Mouse (Mus musculus) limb, embryonic 13.5 days (tissue): Measurements from ENCODE around the gene Itih5. TPM values are rescaled to one million over a fixed set of nuclear protein-coding genes. Genes with fewer than 3 reads are reported as not detected.

ENCODE experiments used
- ATAC-seq: fragments of 200-750 bp; cut with Nextera tagmentation; 2 replicates; pipeline ENCODE4 v1.8.0; 2017; ENCODE audit warnings: low read depth, moderate number of reproducible peaks, moderate TSS enrichment; ENCODE audit not compliant: low FRiP score
- H3K27ac ChIP-seq: fragments of 300-500 bp; sonication (generic); 2 replicates; pipeline ENCODE4 v1.5.1; 2015; ENCODE audit warnings: inconsistent platforms, mild to moderate bottlenecking, moderate library complexity
- H3K27me3 ChIP-seq: fragments of 300-500 bp; sonication (generic); 2 replicates; pipeline ENCODE4 v1.6.1; 2015; ENCODE audit warnings: mild to moderate bottlenecking, inconsistent platforms
- H3K36me3 ChIP-seq: fragments of 300-500 bp; sonication (generic); 2 replicates; pipeline ENCODE4 v1.6.1; 2015; ENCODE audit warnings: inconsistent platforms, mild to moderate bottlenecking, moderate library complexity
- H3K4me1 ChIP-seq: fragments of 300-500 bp; sonication (generic); 2 replicates; pipeline ENCODE4 v1.6.1; 2015; ENCODE audit warnings: inconsistent platforms
- H3K4me2 ChIP-seq: fragments of 300-500 bp; sonication (generic); replicated peaks from 2 replicates; pipeline ENCODE4 v1.6.1; 2015; ENCODE audit warnings: inconsistent platforms, mild to moderate bottlenecking, moderate library complexity
- H3K4me3 ChIP-seq: fragments of 300-500 bp; sonication (generic); 2 replicates; pipeline ENCODE4 v1.5.1; 2015; ENCODE audit warnings: moderate library complexity, mild to moderate bottlenecking, inconsistent platforms
- H3K9ac ChIP-seq: fragments of 300-500 bp; sonication (generic); 2 replicates; pipeline ENCODE4 v1.6.1; 2015; ENCODE audit warnings: mild to moderate bottlenecking, inconsistent platforms
- H3K9me3 ChIP-seq: fragments of 300-500 bp; sonication (generic); 2 replicates; pipeline ENCODE4 v1.6.1; 2016; ENCODE audit warnings: inconsistent platforms
- WGBS: fragments of 180-500 bp; shearing (Covaris S2); methylation state at CpG from one replicate; pipeline ENCODE4 v1.1.7; 2015; 5-methylcytosine and 5-hydroxymethylcytosine counted together
- polyA plus RNA-seq: library from polyadenylated mRNA; unstranded; fragments of >200 nt; fragmentation: Nextera tagmentation; extraction: Ambion mirVana; gene quantifications from 2 replicates; pipeline ENCODE4 v1.2.1, GENCODE M21; 2015

Gene Itih5
- polyA plus RNA-seq, 1 experiment from 2014 or later = 7.0 TPM

DNA sequence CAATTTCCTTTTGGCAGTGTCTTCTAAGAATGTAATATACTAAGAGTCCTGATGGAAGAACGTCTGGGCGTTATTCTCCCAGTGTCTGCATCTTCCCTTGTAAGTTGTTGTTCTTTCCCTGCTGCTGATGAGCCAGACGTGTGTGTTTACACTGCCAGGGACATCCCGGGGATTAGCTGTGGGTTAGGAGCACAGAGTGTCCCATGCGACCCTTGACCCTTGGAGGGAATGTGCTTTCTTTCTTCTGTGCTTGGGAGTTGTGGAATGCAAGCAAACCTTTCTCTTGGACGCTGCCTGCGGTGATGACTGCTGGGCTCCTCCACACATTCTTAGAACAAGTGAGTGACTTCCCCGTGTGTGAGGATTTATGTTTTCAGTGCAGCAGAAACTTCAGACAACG lies 89.6 kb downstream of the Itih5 start:
- Histone ChIP-seq H3K9ac (no peak overlapping the region), H3K27ac (no peak overlapping the region), H3K9me3 (no peaks in the 10 kb centered on the region), H3K4me2 (no peak overlapping the region), H3K27me3 (no peaks in the 10 kb centered on the region), H3K36me3 (peaks cover 6% of the 10 kb centered on the region; the same call in 1 of the 2 replicates), H3K4me3 (no peak overlapping the region), H3K4me1 (no peaks in the 10 kb centered on the region)
- no peak for ATAC-seq
- WGBS = 12% methylated on average over 9 of the region's 9 CpGs

DNA sequence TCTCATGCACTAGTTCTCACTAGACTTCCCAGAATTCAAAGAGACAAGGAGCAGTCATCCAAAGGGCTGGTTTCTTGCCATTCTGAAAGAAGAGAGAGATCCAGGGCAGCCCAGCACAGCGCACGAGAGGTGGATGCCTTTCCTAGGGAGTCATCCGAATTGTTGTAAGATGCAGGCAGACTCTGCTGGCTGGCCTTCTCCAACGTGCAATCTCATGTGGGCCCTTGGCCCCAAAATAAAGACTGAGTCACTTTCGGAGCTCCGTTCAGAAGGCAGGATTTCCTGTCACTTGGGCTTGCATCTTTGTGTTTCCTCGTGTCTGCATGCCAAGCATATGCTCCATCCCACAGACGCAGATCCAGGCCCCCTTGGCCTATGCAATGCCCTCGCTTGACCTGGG lies 97.1 kb downstream of the Itih5 start:
- 86% methylated on average over 9 of the region's 9 CpGs for WGBS
- Histone ChIP-seq H3K4me2 (no peak overlapping the region), H3K36me3 (no peaks in the 10 kb centered on the region), H3K9me3 (no peaks in the 10 kb centered on the region), H3K27me3 (no peaks in the 10 kb centered on the region), H3K27ac (no peak overlapping the region), H3K4me1 (no peaks in the 10 kb centered on the region), H3K9ac (no peak overlapping the region), H3K4me3 (no peak overlapping the region)
- ATAC-seq = no peak

DNA sequence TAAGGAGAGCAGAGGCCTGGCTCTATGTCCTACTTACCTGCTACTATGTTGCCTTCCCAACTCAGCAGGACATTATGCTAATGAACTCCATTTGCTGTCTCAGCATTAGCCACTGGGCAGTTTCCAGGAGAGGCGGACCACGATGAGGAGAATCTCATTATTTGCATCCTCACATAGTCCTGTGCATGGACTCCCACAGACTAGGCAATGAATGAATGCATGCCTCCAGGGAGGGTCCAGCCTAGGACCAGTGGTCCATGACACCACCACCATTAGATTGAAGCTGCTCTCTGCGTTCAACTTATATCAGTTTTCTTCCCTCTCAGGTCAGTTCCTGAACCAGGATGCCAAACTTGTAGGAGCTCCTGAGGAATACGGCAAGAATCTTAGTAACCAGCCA lies 97.6 kb downstream of the Itih5 start:
- ATAC-seq = no peak

GRCm38 (mm10) chr2:10251466-10251865 lies 98.1 kb downstream of the Itih5 start:
- no peak for ATAC-seq
- WGBS = 85% methylated on average over 9 of the region's 9 CpGs
- Histone ChIP-seq H3K4me1 (no peaks in the 10 kb centered on the region), H3K4me2 (no peak overlapping the region), H3K9me3 (no peaks in the 10 kb centered on the region), H3K36me3 (no peaks in the 10 kb centered on the region), H3K27ac (no peak overlapping the region), H3K9ac (no peak overlapping the region), H3K27me3 (no peaks in the 10 kb centered on the region), H3K4me3 (no peak overlapping the region)

More for the DNA sequence above, 97.6 kb downstream of the Itih5 start:
- Histone ChIP-seq H3K9ac (no peak overlapping the region), H3K27ac (no peak overlapping the region), H3K4me2 (no peak overlapping the region), H3K4me3 (no peak overlapping the region), H3K4me1 (no peaks in the 10 kb centered on the region), H3K36me3 (no peaks in the 10 kb centered on the region), H3K27me3 (no peaks in the 10 kb centered on the region), H3K9me3 (no peaks in the 10 kb centered on the region)
- WGBS = 82% methylated on average over 4 of the region's 4 CpGs

DNA sequence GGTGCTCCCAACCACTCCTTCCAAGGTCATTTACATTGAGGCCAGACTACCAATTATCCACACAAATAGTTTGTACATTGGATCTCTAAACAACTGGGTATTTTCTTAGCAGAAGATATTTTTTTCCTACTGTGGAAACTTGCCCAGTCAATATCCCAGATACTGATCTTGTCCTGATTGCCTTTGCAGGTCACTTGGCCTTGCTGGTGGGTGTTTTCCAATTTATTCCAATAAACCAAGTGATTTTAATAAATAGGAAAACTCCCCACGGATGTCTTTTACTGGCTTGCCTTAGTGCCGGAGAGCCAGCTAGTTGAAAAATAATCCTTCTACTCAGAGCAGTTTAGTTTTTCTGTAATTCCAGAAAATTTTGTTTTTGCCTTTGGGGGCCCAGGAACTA lies 98.6 kb downstream of the Itih5 start:
- WGBS = 59% methylated on average over 2 of the region's 2 CpGs
- H3K4me2 ChIP-seq = no peak overlapping the region
- H3K4me3 ChIP-seq = no peak overlapping the region
- H3K27me3 ChIP-seq = no peaks in the 10 kb centered on the region
- H3K9ac ChIP-seq = no peak overlapping the region
- no peak for ATAC-seq
- H3K4me1 ChIP-seq = no peaks in the 10 kb centered on the region
- no peak overlapping the region for H3K27ac ChIP-seq
- no peaks in the 10 kb centered on the region for H3K36me3 ChIP-seq
- no peaks in the 10 kb centered on the region for H3K9me3 ChIP-seq

DNA sequence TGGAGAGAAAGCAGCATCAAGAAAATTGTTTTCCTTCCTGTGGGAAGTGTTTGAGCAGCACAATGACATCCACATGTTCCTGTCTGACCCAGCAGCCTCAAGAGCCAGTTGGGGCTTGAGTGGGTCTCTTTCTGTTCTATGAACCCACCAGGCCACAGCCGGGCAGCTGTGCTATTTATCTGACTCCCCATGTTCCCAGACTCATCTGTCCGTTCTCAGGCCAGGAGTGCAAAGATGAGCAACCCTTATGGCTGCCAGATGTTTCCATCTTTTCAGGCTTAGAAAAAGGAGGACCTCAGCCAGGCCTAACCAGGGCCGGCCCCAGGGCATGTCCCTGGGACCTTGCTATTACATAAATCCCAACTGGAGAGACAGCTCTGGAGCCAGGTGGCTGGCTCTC lies 100.0 kb downstream of the Itih5 start:
- Histone ChIP-seq H3K36me3 (no peaks in the 10 kb centered on the region), H3K9me3 (no peaks in the 10 kb centered on the region), H3K4me1 (no peaks in the 10 kb centered on the region), H3K4me3 (no peak overlapping the region), H3K27ac (no peak overlapping the region), H3K27me3 (no peaks in the 10 kb centered on the region), H3K4me2 (no peak overlapping the region), H3K9ac (no peak overlapping the region)
- WGBS = 52% methylated on average over 3 of the region's 3 CpGs
- ATAC-seq = no peak

- 62% methylated on average over 5 of the region's 5 CpGs for WGBS
- H3K4me1 ChIP-seq = no peaks in the 10 kb centered on the region
- ATAC-seq = no peak
- H3K4me3 ChIP-seq = no peak overlapping the region
- no peak overlapping the region for H3K9ac ChIP-seq
- H3K9me3 ChIP-seq = no peaks in the 10 kb centered on the region
- no peak overlapping the region for H3K27ac ChIP-seq
- no peaks in the 10 kb centered on the region for H3K27me3 ChIP-seq
- H3K36me3 ChIP-seq = no peaks in the 10 kb centered on the region
- no peak overlapping the region for H3K4me2 ChIP-seq
Observed at GRCm38 (mm10) chr2:10256949-10257348, 103.6 kb downstream of the Itih5 start.

- no peaks in the 10 kb centered on the region for H3K4me1 ChIP-seq
- H3K27me3 ChIP-seq = no peaks in the 10 kb centered on the region
- no peaks in the 10 kb centered on the region for H3K36me3 ChIP-seq
- no peak for ATAC-seq
- no peaks in the 10 kb centered on the region for H3K9me3 ChIP-seq
- WGBS = 58% methylated on average over 5 of the region's 5 CpGs
- no peak overlapping the region for H3K4me3 ChIP-seq
- no peak overlapping the region for H3K9ac ChIP-seq
- H3K27ac ChIP-seq = no peak overlapping the region
- H3K4me2 ChIP-seq = no peak overlapping the region
Observed at GRCm38 (mm10) chr2:10258312-10258711, 104.9 kb downstream of the Itih5 start.

GRCm38 (mm10) chr2:10260109-10260508 lies 106.7 kb downstream of the Itih5 start:
- Histone ChIP-seq H3K27me3 (no peaks in the 10 kb centered on the region), H3K4me1 (peaks cover 14% of the 10 kb centered on the region), H3K27ac (no peak overlapping the region), H3K9me3 (no peaks in the 10 kb centered on the region), H3K9ac (no peak overlapping the region), H3K4me3 (no peak overlapping the region), H3K36me3 (no peaks in the 10 kb centered on the region), H3K4me2 (no peak overlapping the region)
- 72% methylated on average over 5 of the region's 5 CpGs for WGBS
- no peak for ATAC-seq

DNA sequence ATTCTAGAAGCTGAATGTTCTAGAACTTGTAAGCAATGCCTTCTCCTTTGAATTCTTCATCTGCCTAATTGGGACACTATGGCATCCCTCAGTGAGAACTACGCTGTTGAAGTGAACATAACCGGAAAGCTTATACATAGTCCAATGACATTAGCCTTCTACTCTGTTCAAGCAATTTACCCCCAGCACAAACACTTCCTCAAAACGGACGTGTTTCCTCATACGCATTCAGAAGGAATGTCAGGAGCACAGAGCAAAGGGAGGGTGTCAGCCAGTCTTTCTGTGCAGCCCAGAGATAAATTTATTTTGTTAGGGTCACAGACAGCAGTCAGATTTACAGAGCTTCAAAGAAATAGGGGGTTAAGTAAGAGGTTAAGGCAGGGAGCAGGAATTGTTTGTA lies 108.0 kb downstream of the Itih5 start:
- Histone ChIP-seq H3K4me3 (no peak overlapping the region), H3K4me2 (no peak overlapping the region), H3K4me1 (peaks cover 14% of the 10 kb centered on the region), H3K9me3 (no peaks in the 10 kb centered on the region), H3K27ac (no peak overlapping the region), H3K27me3 (no peaks in the 10 kb centered on the region), H3K36me3 (no peaks in the 10 kb centered on the region), H3K9ac (no peak overlapping the region)
- ATAC-seq = no peak
- WGBS = 74% methylated on average over 5 of the region's 5 CpGs

DNA sequence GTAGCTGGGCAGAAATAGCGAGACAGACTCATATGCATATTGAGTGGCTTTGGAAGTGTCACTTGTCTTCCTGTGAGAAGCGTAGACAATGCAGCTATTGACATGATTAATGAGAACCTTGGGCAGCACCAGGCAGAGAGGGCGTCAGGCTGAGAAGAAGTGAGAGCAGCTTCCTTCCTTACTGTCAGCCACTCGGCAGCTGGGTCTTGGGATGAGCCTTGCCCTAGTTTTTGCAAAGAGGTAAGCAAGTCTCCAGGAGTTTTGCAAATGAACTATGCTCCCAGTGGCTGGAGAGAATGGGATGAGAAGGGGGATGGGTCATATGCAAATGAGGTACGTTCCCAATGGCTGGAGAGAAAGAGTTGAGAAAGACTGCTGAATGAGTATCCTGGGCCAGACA lies 109.4 kb downstream of the Itih5 start:
- Histone ChIP-seq H3K4me2 (no peak overlapping the region), H3K27me3 (no peaks in the 10 kb centered on the region), H3K9me3 (no peaks in the 10 kb centered on the region), H3K9ac (no peak overlapping the region), H3K4me3 (no peak overlapping the region), H3K36me3 (no peaks in the 10 kb centered on the region), H3K27ac (no peak overlapping the region), H3K4me1 (peaks cover 14% of the 10 kb centered on the region)
- no peak for ATAC-seq
- 40% methylated on average over 5 of the region's 5 CpGs for WGBS

- Histone ChIP-seq H3K4me1 (peaks cover 14% of the 10 kb centered on the region), H3K4me3 (no peak overlapping the region), H3K27ac (no peak overlapping the region), H3K36me3 (no peaks in the 10 kb centered on the region), H3K4me2 (peak overlapping the region; percentile 30), H3K9ac (no peak overlapping the region), H3K27me3 (no peaks in the 10 kb centered on the region), H3K9me3 (no peaks in the 10 kb centered on the region)
- WGBS = 6% methylated on average over 7 of the region's 7 CpGs
- ATAC-seq = peak; percentile 78
Observed at GRCm38 (mm10) chr2:10263909-10264489, 110.6 kb downstream of the Itih5 start.

DNA sequence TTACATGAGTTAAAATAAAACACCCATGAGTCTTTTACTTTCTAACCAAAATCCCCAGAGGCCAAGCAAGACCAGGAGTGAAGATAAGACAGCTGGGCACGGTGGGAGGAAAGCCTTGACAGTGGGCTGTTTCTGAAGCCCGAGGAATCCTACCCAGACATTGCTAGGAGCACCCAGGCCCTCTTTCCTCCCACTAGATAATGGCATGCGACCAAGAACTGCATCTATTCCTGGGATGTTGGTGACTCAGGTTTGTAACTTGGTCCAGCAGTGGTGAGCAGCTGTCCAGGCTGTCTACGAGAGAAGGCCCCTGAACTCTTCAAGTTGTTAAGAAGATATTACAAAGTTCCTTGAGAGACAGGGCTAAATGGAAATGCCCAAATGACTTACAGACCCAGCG lies 112.5 kb downstream of the Itih5 start:
- no peaks in the 10 kb centered on the region for H3K27me3 ChIP-seq
- H3K9me3 ChIP-seq = no peaks in the 10 kb centered on the region
- WGBS = 72% methylated on average over 5 of the region's 5 CpGs

More for the DNA sequence above, 112.5 kb downstream of the Itih5 start:
- no peak overlapping the region for H3K27ac ChIP-seq
- H3K36me3 ChIP-seq = no peaks in the 10 kb centered on the region
- ATAC-seq = no peak
- peaks cover 14% of the 10 kb centered on the region for H3K4me1 ChIP-seq
- no peak overlapping the region for H3K4me2 ChIP-seq
- H3K9ac ChIP-seq = no peak overlapping the region
- no peak overlapping the region for H3K4me3 ChIP-seq
